Mouse (Mus musculus) cerebellum, adult 2 months (tissue): ENCODE results near the gene Ace. TPM values are rescaled to one million over a fixed set of nuclear protein-coding genes. Genes with fewer than 3 reads are reported as not detected.

Source experiments
- DNase-seq, 2 experiments: peaks; one replicate each; pipeline ENCODE4 v3.0.0; 2021
- H3K27ac ChIP-seq: fragments of 200-500 bp; 2 replicates; pipeline ENCODE4 v1.5.1; 2012; ENCODE audit warnings: low read length, control low read depth, inconsistent platforms; ENCODE audit not compliant: insufficient read depth
- H3K27me3 ChIP-seq: fragments of 200-500 bp; 2 replicates; pipeline ENCODE4 v1.6.1; 2012; ENCODE audit warnings: inconsistent platforms, mild to moderate bottlenecking, low read length, moderate library complexity; ENCODE audit not compliant: control insufficient read depth, insufficient read depth
- H3K4me1 ChIP-seq: fragments of 200-500 bp; 2 replicates; pipeline ENCODE4 v1.6.1; 2011; ENCODE audit warnings: low read length; ENCODE audit not compliant: control insufficient read depth, insufficient read depth
- H3K4me3 ChIP-seq: fragments of 200-500 bp; replicated peaks from 2 replicates; pipeline ENCODE3; 2011; ENCODE audit warnings: mild to moderate bottlenecking, low read depth, low read length, control low read depth; ENCODE audit not compliant: insufficient read depth
- CTCF ChIP-seq: fragments of 200-500 bp; IDR thresholded peaks from 2 replicates; pipeline ENCODE4 v1.5.1; 2011; ENCODE audit warnings: low read depth, mild to moderate bottlenecking, control low read depth, low read length, moderate library complexity, borderline replicate concordance; ENCODE audit not compliant: insufficient read depth
- POLR2A ChIP-seq: fragments of 200-500 bp; IDR thresholded peaks from 2 replicates; pipeline ENCODE4 v1.6.1; 2011; ENCODE audit warnings: low read length, control low read depth, borderline replicate concordance; ENCODE audit not compliant: insufficient read depth
- WGBS: fragments of 180-500 bp; shearing (Covaris S2); methylation state at CpG from one replicate; pipeline ENCODE4 v1.1.7; 2018; 5-methylcytosine and 5-hydroxymethylcytosine counted together
- polyA plus RNA-seq: library from polyadenylated mRNA; depleted of rRNA; stranded (reverse); fragments of >200 nt; gene quantifications from 2 replicates; pipeline ENCODE4 v1.2.3, GENCODE M21; 2012

Gene Ace
- polyA plus RNA-seq, 1 experiment = 13.6 TPM

GRCm38 (mm10) chr11:105943133-105944102 is 24.3 kb upstream of the Ace start:
- Histone ChIP-seq H3K27me3 (no peaks in the 10 kb centered on the region), H3K27ac (no peak overlapping the region), H3K4me3 (peak overlapping the region; percentile 83), H3K4me1 (peaks cover 3% of the 10 kb centered on the region; the same call in 1 of the 2 replicates)
- WGBS = 9% methylated on average over 47 of the region's 47 CpGs
- peak; percentile 50 to 52 for DNase-seq
- TF ChIP-seq POLR2A = no peak
- TF ChIP-seq CTCF = no peak

GRCm38 (mm10) chr11:105944126-105944621 is 23.6 kb upstream of the Ace start:
- peak; percentile 66 to 73 for DNase-seq
- H3K4me3 ChIP-seq = peak overlapping the region; percentile 83
- H3K27me3 ChIP-seq = no peaks in the 10 kb centered on the region
- TF ChIP-seq CTCF (peak; percentile 30; the same call in 1 of the 2 replicates), POLR2A (no peak)
- 2% methylated on average over 59 of the region's 59 CpGs for WGBS
- H3K4me1 ChIP-seq = peaks cover 3% of the 10 kb centered on the region; the same call in 1 of the 2 replicates
- no peak overlapping the region for H3K27ac ChIP-seq

GRCm38 (mm10) chr11:105944770-105945672 is 22.7 kb upstream of the Ace start:
- H3K27ac ChIP-seq = no peak overlapping the region
- H3K4me3 ChIP-seq = peak overlapping the region; percentile 83
- 64% methylated on average over 16 of the region's 16 CpGs for WGBS
- no peak for DNase-seq
- peaks cover 3% of the 10 kb centered on the region; the same call in 1 of the 2 replicates for H3K4me1 ChIP-seq
- no peak for TF ChIP-seq CTCF
- TF ChIP-seq POLR2A = no peak
- no peaks in the 10 kb centered on the region for H3K27me3 ChIP-seq

GRCm38 (mm10) chr11:105946694-105947154 is 21.0 kb upstream of the Ace start:
- 78% methylated on average over 11 of the region's 11 CpGs for WGBS
- Histone ChIP-seq H3K27ac (no peak overlapping the region), H3K27me3 (no peaks in the 10 kb centered on the region), H3K4me3 (no peak overlapping the region), H3K4me1 (peaks cover 3% of the 10 kb centered on the region; the same call in 1 of the 2 replicates)
- no peak for TF ChIP-seq CTCF
- no peak for TF ChIP-seq POLR2A
- no peak for DNase-seq

- no peak for DNase-seq
- 66% methylated on average over 2 of the region's 2 CpGs for WGBS
- Histone ChIP-seq H3K4me3 (no peak overlapping the region), H3K27me3 (no peaks in the 10 kb centered on the region), H3K27ac (no peak overlapping the region), H3K4me1 (0 out of 2 replicates have a peak, but pooled peaks cover 3% of the 10 kb centered on the region)
- TF ChIP-seq CTCF = no peak
- TF ChIP-seq POLR2A = no peak
Measured at GRCm38 (mm10) chr11:105948255-105948654, 19.5 kb upstream of the Ace start.

- Histone ChIP-seq H3K4me1 (no peaks in the 10 kb centered on the region), H3K27me3 (no peaks in the 10 kb centered on the region), H3K27ac (no peak overlapping the region), H3K4me3 (no peak overlapping the region)
- TF ChIP-seq POLR2A (no peak), CTCF (no peak)
- DNase-seq = no peak
- 85% methylated on average over 4 of the region's 4 CpGs for WGBS
Measured at GRCm38 (mm10) chr11:105950519-105950918, 17.2 kb upstream of the Ace start.

GRCm38 (mm10) chr11:105951601-105952044 is 16.1 kb upstream of the Ace start:
- no peak for DNase-seq
- no peak for TF ChIP-seq POLR2A
- TF ChIP-seq CTCF = no peak
- 80% methylated on average over 3 of the region's 3 CpGs for WGBS

GRCm38 (mm10) chr11:105952111-105952510 is 15.6 kb upstream of the Ace start:
- Histone ChIP-seq H3K4me1 (no peaks in the 10 kb centered on the region), H3K27ac (no peak overlapping the region), H3K27me3 (no peaks in the 10 kb centered on the region), H3K4me3 (no peak overlapping the region)
- TF ChIP-seq POLR2A = no peak
- TF ChIP-seq CTCF = no peak
- WGBS = 91% methylated on average over 9 of the region's 9 CpGs
- DNase-seq = no peak

More at GRCm38 (mm10) chr11:105951601-105952044, 16.1 kb upstream of the Ace start:
- Histone ChIP-seq H3K27me3 (no peaks in the 10 kb centered on the region), H3K4me3 (no peak overlapping the region), H3K4me1 (no peaks in the 10 kb centered on the region), H3K27ac (no peak overlapping the region)
